Mouse (Mus musculus) lung, adult 2 months (tissue): ENCODE measurements around the gene Glis2.

Experiments used
- CTCF ChIP-seq: fragments of 200-500 bp; IDR thresholded peaks from 2 replicates; pipeline ENCODE4 v1.5.1; 2011; ENCODE audit warnings: mild to moderate bottlenecking, low read length, control low read depth; ENCODE audit not compliant: insufficient read depth
- POLR2A ChIP-seq: fragments of 200-500 bp; IDR thresholded peaks from 2 replicates; pipeline ENCODE4 v1.6.1; 2011; ENCODE audit warnings: low read depth, mild to moderate bottlenecking, control low read depth, low read length, borderline replicate concordance; ENCODE audit errors: extremely low read depth

GRCm38 (mm10) chr16:4603453-4603837 is 8.9 kb downstream of the Glis2 start:
- TF ChIP-seq POLR2A (no peak), CTCF (no peak)
